Mouse (Mus musculus): Measurements from ENCODE around the gene Fancc. TPM values are rescaled to one million over a fixed set of nuclear protein-coding genes. Genes with fewer than 3 reads are reported as not detected.

Fancc gene
- polyA plus RNA-seq, 1 experiment from 2014 or later: 9.3 TPM

DNA sequence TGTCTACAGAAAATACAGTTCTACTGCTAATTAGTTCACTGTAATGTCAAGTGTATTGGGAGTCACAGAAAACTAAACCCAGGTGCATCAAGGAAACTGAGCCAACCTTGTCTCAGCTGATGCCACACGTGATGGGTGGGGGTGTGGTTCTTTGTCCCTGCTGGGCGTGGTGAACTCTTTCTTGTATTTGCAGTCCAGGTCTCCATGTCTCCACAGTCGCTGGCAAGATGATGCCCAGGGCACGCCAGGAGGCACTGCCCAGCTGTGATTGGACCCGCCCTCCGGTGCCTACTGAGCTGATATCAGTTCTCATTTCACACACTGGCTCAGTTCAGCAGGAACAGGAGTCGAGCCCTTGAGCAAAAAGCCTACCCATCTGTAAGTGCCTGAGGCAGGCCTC, 196.1 kb downstream of the Fancc start:
- 67% methylated on average over 7 of the region's 7 CpGs for WGBS
- Histone ChIP-seq H3K9me3 (ENCODE audit: control insufficient read depth, low read length) (no peaks in the 10 kb centered on the region), H3K27ac (replicated peaks) (no peak overlapping the region), H3K9ac (ENCODE audit: low read length) (no peak overlapping the region), H3K4me1 (replicated peaks; ENCODE audit: control insufficient read depth, insufficient read depth) (peaks cover 4% of the 10 kb centered on the region; the same call in 1 of the 2 replicates), H3K4me2 (replicated peaks; ENCODE audit: low read depth) (no peak overlapping the region), H3K36me3 (ENCODE audit: control insufficient read depth, insufficient read depth, low read length) (peaks cover 53% of the 10 kb centered on the region), H3K4me3 (ENCODE audit: low read depth, low read length) (no peak overlapping the region), H3K27me3 (ENCODE audit: control insufficient read depth, insufficient read depth, low read length) (no peaks in the 10 kb centered on the region)
- ATAC-seq (ENCODE audit: low FRiP score, low TSS enrichment) (no peak), DNase-seq (ENCODE audit: low spot score) (no peak)
- TF ChIP-seq CTCF (IDR thresholded peaks at IDR 0.05; ENCODE audit: low read depth): no peak
- TF ChIP-seq EP300 (optimal IDR thresholded peaks at IDR 0.05): no peak

- Histone ChIP-seq H3K27me3 (ENCODE audit: control insufficient read depth, insufficient read depth, low read length) (no peaks in the 10 kb centered on the region), H3K4me2 (replicated peaks; ENCODE audit: low read depth) (no peak overlapping the region), H3K9ac (ENCODE audit: low read length) (no peak overlapping the region), H3K27ac (replicated peaks) (no peak overlapping the region), H3K4me3 (ENCODE audit: low read depth, low read length) (no peak overlapping the region), H3K36me3 (ENCODE audit: control insufficient read depth, insufficient read depth, low read length) (peaks cover 53% of the 10 kb centered on the region), H3K4me1 (replicated peaks; ENCODE audit: control insufficient read depth, insufficient read depth) (no peaks in the 10 kb centered on the region), H3K9me3 (ENCODE audit: control insufficient read depth, low read length) (no peaks in the 10 kb centered on the region)
- DNase-seq (ENCODE audit: low spot score): no peak
- TF ChIP-seq EP300 (optimal IDR thresholded peaks at IDR 0.05) (no peak), CTCF (IDR thresholded peaks at IDR 0.05; ENCODE audit: low read depth) (no peak)
- WGBS: 86% methylated on average over 5 of the region's 5 CpGs
- ATAC-seq (ENCODE audit: low FRiP score, low TSS enrichment): no peak
Measured at GRCm38 (mm10) chr13:63298931-63299330, 198.1 kb downstream of the Fancc start.

GRCm38 (mm10) chr13:63297933-63298332, 199.1 kb downstream of the Fancc start:
- Histone ChIP-seq H3K36me3 (ENCODE audit: control insufficient read depth, insufficient read depth, low read length) (peaks cover 47% of the 10 kb centered on the region), H3K27ac (replicated peaks) (no peak overlapping the region)
- TF ChIP-seq EP300 (optimal IDR thresholded peaks at IDR 0.05) (no peak), CTCF (IDR thresholded peaks at IDR 0.05; ENCODE audit: low read depth) (no peak)

GRCm38 (mm10) chr13:63297003-63297402, 200.1 kb downstream of the Fancc start:
- no peak overlapping the region for H3K4me3 ChIP-seq (ENCODE audit: low read depth, low read length)
- 94% methylated on average over 2 of the region's 2 CpGs for WGBS
- DNase-seq (ENCODE audit: low spot score) (no peak), ATAC-seq (ENCODE audit: low FRiP score, low TSS enrichment) (no peak)
- no peaks in the 10 kb centered on the region for H3K27me3 ChIP-seq (ENCODE audit: control insufficient read depth, insufficient read depth, low read length)
- no peaks in the 10 kb centered on the region for H3K9me3 ChIP-seq (ENCODE audit: control insufficient read depth, low read length)
- no peak overlapping the region for H3K4me2 ChIP-seq (replicated peaks; ENCODE audit: low read depth)
- no peak for TF ChIP-seq CTCF (IDR thresholded peaks at IDR 0.05; ENCODE audit: low read depth)
- TF ChIP-seq EP300 (optimal IDR thresholded peaks at IDR 0.05): no peak
- peaks cover 49% of the 10 kb centered on the region for H3K36me3 ChIP-seq (ENCODE audit: control insufficient read depth, insufficient read depth, low read length)
- no peaks in the 10 kb centered on the region for H3K4me1 ChIP-seq (replicated peaks; ENCODE audit: control insufficient read depth, insufficient read depth)
- H3K9ac ChIP-seq (ENCODE audit: low read length): no peak overlapping the region
- H3K27ac ChIP-seq (replicated peaks): no peak overlapping the region

More at GRCm38 (mm10) chr13:63297933-63298332, 199.1 kb downstream of the Fancc start:
- no peak for ATAC-seq (ENCODE audit: low FRiP score, low TSS enrichment)
- Histone ChIP-seq H3K27me3 (ENCODE audit: control insufficient read depth, insufficient read depth, low read length) (no peaks in the 10 kb centered on the region), H3K4me2 (replicated peaks; ENCODE audit: low read depth) (no peak overlapping the region), H3K9ac (ENCODE audit: low read length) (no peak overlapping the region), H3K4me1 (replicated peaks; ENCODE audit: control insufficient read depth, insufficient read depth) (no peaks in the 10 kb centered on the region), H3K4me3 (ENCODE audit: low read depth, low read length) (no peak overlapping the region), H3K9me3 (ENCODE audit: control insufficient read depth, low read length) (no peaks in the 10 kb centered on the region)
- 87% methylated on average over 3 of the region's 3 CpGs for WGBS
- DNase-seq (ENCODE audit: low spot score): no peak

- no peak overlapping the region for H3K9ac ChIP-seq (ENCODE audit: low read length)
- TF ChIP-seq CTCF (IDR thresholded peaks at IDR 0.05; ENCODE audit: low read depth) (no peak), EP300 (optimal IDR thresholded peaks at IDR 0.05) (no peak)
- 0 out of 2 replicates have a peak overlapping the region, but pooled peaks have one; percentile 8 for H3K27ac ChIP-seq (replicated peaks)
- H3K4me2 ChIP-seq (replicated peaks; ENCODE audit: low read depth): no peak overlapping the region
- H3K4me3 ChIP-seq (ENCODE audit: low read depth, low read length): no peak overlapping the region
- DNase-seq (ENCODE audit: low spot score): no peak
- H3K36me3 ChIP-seq (ENCODE audit: control insufficient read depth, insufficient read depth, low read length): peaks cover 42% of the 10 kb centered on the region
- no peaks in the 10 kb centered on the region for H3K27me3 ChIP-seq (ENCODE audit: control insufficient read depth, insufficient read depth, low read length)
- ATAC-seq (ENCODE audit: low FRiP score, low TSS enrichment): no peak
- 75% methylated on average over 11 of the region's 11 CpGs for WGBS
- no peaks in the 10 kb centered on the region for H3K4me1 ChIP-seq (replicated peaks; ENCODE audit: control insufficient read depth, insufficient read depth)
- no peaks in the 10 kb centered on the region for H3K9me3 ChIP-seq (ENCODE audit: control insufficient read depth, low read length)
Measured at GRCm38 (mm10) chr13:63296300-63296699, 200.8 kb downstream of the Fancc start.

GRCm38 (mm10) chr13:63294359-63295193, 202.5 kb downstream of the Fancc start:
- Histone ChIP-seq H3K4me2 (replicated peaks; ENCODE audit: low read depth) (no peak overlapping the region), H3K36me3 (ENCODE audit: control insufficient read depth, insufficient read depth, low read length) (peaks cover 31% of the 10 kb centered on the region), H3K9ac (ENCODE audit: low read length) (peak overlapping the region; percentile 5; the same call in 1 of the 2 replicates), H3K4me3 (ENCODE audit: low read depth, low read length) (no peak overlapping the region), H3K27ac (replicated peaks) (peak overlapping the region; percentile 67), H3K27me3 (ENCODE audit: control insufficient read depth, insufficient read depth, low read length) (no peaks in the 10 kb centered on the region), H3K4me1 (replicated peaks; ENCODE audit: control insufficient read depth, insufficient read depth) (no peaks in the 10 kb centered on the region), H3K9me3 (ENCODE audit: control insufficient read depth, low read length) (no peaks in the 10 kb centered on the region)
- TF ChIP-seq CTCF (IDR thresholded peaks at IDR 0.05; ENCODE audit: low read depth) (peak; percentile 12; the same call in 1 of the 2 replicates), EP300 (optimal IDR thresholded peaks at IDR 0.05) (no peak)
- peak; percentile 43 for ATAC-seq (ENCODE audit: low FRiP score, low TSS enrichment)
- WGBS: 38% methylated on average over 15 of the region's 15 CpGs
- no peak for DNase-seq (ENCODE audit: low spot score)

Data from stomach, postnatal 0 days (tissue).